Mouse (Mus musculus): ENCODE results near the gene Fibcd1.

DNA sequence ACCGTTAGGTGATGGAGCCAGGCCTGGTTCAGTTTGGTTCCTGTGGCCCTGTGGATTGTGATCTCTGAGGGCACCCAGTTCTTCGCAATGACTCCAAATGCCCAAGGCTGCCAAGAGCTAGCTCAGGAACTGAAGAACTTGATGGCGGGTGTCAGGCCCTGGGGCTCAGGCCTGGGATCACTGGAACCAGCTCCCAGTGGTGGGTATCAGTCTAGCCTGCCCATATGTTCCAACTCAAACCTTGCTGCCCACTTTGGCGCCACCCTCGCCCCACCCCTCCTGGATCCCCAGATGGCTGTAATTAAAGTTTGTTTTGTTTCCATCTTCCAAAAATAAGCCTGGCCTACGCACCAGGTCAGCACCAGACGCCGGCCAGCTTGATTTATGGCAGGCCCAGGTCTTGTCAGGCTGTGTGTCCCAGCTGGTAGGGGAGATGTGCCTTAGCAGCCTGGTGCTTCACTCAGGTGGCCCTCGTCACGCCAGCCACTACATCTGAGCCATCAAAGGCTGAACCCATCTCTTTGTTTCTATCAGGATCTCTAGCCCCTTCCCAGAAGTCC, 47.4 kb upstream of the Fibcd1 start:
- no peak for TF ChIP-seq CTCF (IDR thresholded peaks at IDR 0.05; ENCODE audit: extremely low read depth, insufficient read depth, insufficient read length, insufficient replicate concordance)
- no peak for TF ChIP-seq POLR2A (IDR thresholded peaks at IDR 0.05; ENCODE audit: low read depth, low read length)

Data from spleen, adult 2 months (tissue).